Mouse (Mus musculus): ENCODE data around the gene Olfr902. TPM values are rescaled to one million over a fixed set of nuclear protein-coding genes. Genes with fewer than 3 reads are reported as not detected.
A peak's percentile ranks its signal among the peaks of the same experiment; 100 is the strongest.
"Not testable (repeated sequence)": the region's sequence is repeated elsewhere in the genome, so short reads cannot be mapped to it uniquely, and the experiment has no call there.

Olfr902 gene
- polyA plus RNA-seq (2014; fragmentation: Nextera tagmentation; extraction: Ambion mirVana), result not detected in 2 replicates

- WGBS, result 95% methylated on average over 5 of the region's 5 CpGs
- Histone ChIP-seq H3K4me2 (ENCODE audit: low read depth) (no peak within 1 kb of the TSS), H3K4me1 (ENCODE audit: control insufficient read depth, insufficient read depth, low read length) (no peaks in the 10 kb centered on the region), H3K4me3 (ENCODE audit: low read depth, low read length) (no peak within 1 kb of the TSS), H3K9me3 (ENCODE audit: control insufficient read depth, low read length) (no peaks in the 10 kb centered on the region), H3K9ac (ENCODE audit: low read length) (no peak within 1 kb of the TSS), H3K27ac (ENCODE audit: low read depth, low read length) (no peak within 1 kb of the TSS), H3K36me3 (ENCODE audit: control insufficient read depth, insufficient read depth, low read length) (no peaks in the 10 kb centered on the region), H3K27me3 (ENCODE audit: control insufficient read depth, insufficient read depth, low read length) (no peaks in the 10 kb centered on the region)
- ATAC-seq (ENCODE audit: insufficient read depth, low FRiP score, low TSS enrichment) (no peak), DNase-seq (ENCODE audit: low spot score) (no peak)
These were observed at the start of gene Olfr902 for GRCm38 (mm10) chr9:38447352-38447751. Olfr902 (plus strand) TSS chr9:38447652.

- 86% methylated on average over 1 of the region's 1 CpGs for WGBS
- Histone ChIP-seq H3K36me3 (ENCODE audit: control insufficient read depth, insufficient read depth, low read length) (no peaks in the 10 kb centered on the region), H3K9me3 (ENCODE audit: control insufficient read depth, low read length) (no peaks in the 10 kb centered on the region), H3K4me1 (ENCODE audit: control insufficient read depth, insufficient read depth, low read length) (no peaks in the 10 kb centered on the region), H3K27ac (ENCODE audit: low read depth, low read length) (no peak within 1 kb of the TSS), H3K4me2 (ENCODE audit: low read depth) (no peak within 1 kb of the TSS), H3K4me3 (ENCODE audit: low read depth, low read length) (no peak within 1 kb of the TSS), H3K9ac (ENCODE audit: low read length) (no peak within 1 kb of the TSS), H3K27me3 (ENCODE audit: control insufficient read depth, insufficient read depth, low read length) (no peaks in the 10 kb centered on the region)
- DNase-seq (ENCODE audit: low spot score) (no peak), ATAC-seq (ENCODE audit: insufficient read depth, low FRiP score, low TSS enrichment) (no peak)
These were observed 46.1 kb upstream of the Olfr902 start, which contains the start of gene Olfr147 for GRCm38 (mm10) chr9:38401398-38401797. Olfr147 (plus strand) TSS chr9:38401698.

- not testable (repeated sequence) for H3K9ac ChIP-seq (ENCODE audit: low read length); H3K27ac ChIP-seq (ENCODE audit: low read depth, low read length); ATAC-seq (ENCODE audit: insufficient read depth, low FRiP score, low TSS enrichment); DNase-seq (ENCODE audit: low spot score); H3K27me3 ChIP-seq (ENCODE audit: control insufficient read depth, insufficient read depth, low read length); H3K4me2 ChIP-seq (ENCODE audit: low read depth); H3K4me3 ChIP-seq (ENCODE audit: low read depth, low read length); H3K36me3 ChIP-seq (ENCODE audit: control insufficient read depth, insufficient read depth, low read length); H3K9me3 ChIP-seq (ENCODE audit: control insufficient read depth, low read length); H3K4me1 ChIP-seq (ENCODE audit: control insufficient read depth, insufficient read depth, low read length)
- WGBS, result 90% methylated on average over 3 of the region's 3 CpGs
These were observed 40.0 kb upstream of the Olfr902 start for GRCm38 (mm10) chr9:38407502-38407901.

GRCm38 (mm10) chr9:38413502-38413901 lies 34.0 kb upstream of the Olfr902 start:
- ATAC-seq (ENCODE audit: insufficient read depth, low FRiP score, low TSS enrichment), result not testable (repeated sequence)
- 93% methylated on average over 14 of the region's 14 CpGs for WGBS
- peak; percentile 12 for DNase-seq (ENCODE audit: low spot score)

GRCm38 (mm10) chr9:38423801-38424200 lies 23.7 kb upstream of the Olfr902 start:
- DNase-seq (ENCODE audit: low spot score), result no peak
- Histone ChIP-seq H3K36me3 (ENCODE audit: control insufficient read depth, insufficient read depth, low read length) (no peaks in the 10 kb centered on the region), H3K4me1 (ENCODE audit: control insufficient read depth, insufficient read depth, low read length) (no peaks in the 10 kb centered on the region), H3K27me3 (ENCODE audit: control insufficient read depth, insufficient read depth, low read length) (no peaks in the 10 kb centered on the region), H3K4me2 (ENCODE audit: low read depth) (no peak overlapping the region), H3K9ac (ENCODE audit: low read length) (no peak overlapping the region), H3K9me3 (ENCODE audit: control insufficient read depth, low read length) (no peaks in the 10 kb centered on the region), H3K4me3 (ENCODE audit: low read depth, low read length) (no peak overlapping the region), H3K27ac (ENCODE audit: low read depth, low read length) (no peak overlapping the region)
- ATAC-seq (ENCODE audit: insufficient read depth, low FRiP score, low TSS enrichment), result no peak

More at GRCm38 (mm10) chr9:38413502-38413901, 34.0 kb upstream of the Olfr902 start:
- not testable (repeated sequence) for H3K36me3 ChIP-seq (ENCODE audit: control insufficient read depth, insufficient read depth, low read length); H3K9me3 ChIP-seq (ENCODE audit: control insufficient read depth, low read length); H3K27ac ChIP-seq (ENCODE audit: low read depth, low read length); H3K9ac ChIP-seq (ENCODE audit: low read length); H3K4me2 ChIP-seq (ENCODE audit: low read depth); H3K4me3 ChIP-seq (ENCODE audit: low read depth, low read length); H3K27me3 ChIP-seq (ENCODE audit: control insufficient read depth, insufficient read depth, low read length); H3K4me1 ChIP-seq (ENCODE audit: control insufficient read depth, insufficient read depth, low read length)

GRCm38 (mm10) chr9:38427026-38427425 lies 20.4 kb upstream of the Olfr902 start:
- Histone ChIP-seq H3K27ac (ENCODE audit: low read depth, low read length) (no peak overlapping the region), H3K4me1 (ENCODE audit: control insufficient read depth, insufficient read depth, low read length) (no peaks in the 10 kb centered on the region), H3K4me3 (ENCODE audit: low read depth, low read length) (no peak overlapping the region), H3K9me3 (ENCODE audit: control insufficient read depth, low read length) (no peaks in the 10 kb centered on the region), H3K36me3 (ENCODE audit: control insufficient read depth, insufficient read depth, low read length) (no peaks in the 10 kb centered on the region), H3K27me3 (ENCODE audit: control insufficient read depth, insufficient read depth, low read length) (no peaks in the 10 kb centered on the region), H3K9ac (ENCODE audit: low read length) (no peak overlapping the region), H3K4me2 (ENCODE audit: low read depth) (no peak overlapping the region)
- no peak for ATAC-seq (ENCODE audit: insufficient read depth, low FRiP score, low TSS enrichment)
- no peak for DNase-seq (ENCODE audit: low spot score)
- 55% methylated on average over 1 of the region's 1 CpGs for WGBS

- H3K27me3 ChIP-seq (ENCODE audit: control insufficient read depth, insufficient read depth, low read length), result no peaks in the 10 kb centered on the region
- ATAC-seq (ENCODE audit: insufficient read depth, low FRiP score, low TSS enrichment) (no peak), DNase-seq (ENCODE audit: low spot score) (no peak)
These were observed 18.3 kb upstream of the Olfr902 start, which contains the start of gene Olfr901 for GRCm38 (mm10) chr9:38429155-38429554. Olfr901 (plus strand) TSS chr9:38429455.

GRCm38 (mm10) chr9:38462844-38463243 lies 15.4 kb downstream of the Olfr902 start, which contains the start of gene Olfr904:
Olfr904 (plus strand) TSS chr9:38463144.
- Histone ChIP-seq H3K4me2 (ENCODE audit: low read depth) (no peak within 1 kb of the TSS), H3K27me3 (ENCODE audit: control insufficient read depth, insufficient read depth, low read length) (no peaks in the 10 kb centered on the region), H3K9ac (ENCODE audit: low read length) (no peak within 1 kb of the TSS), H3K9me3 (ENCODE audit: control insufficient read depth, low read length) (no peaks in the 10 kb centered on the region), H3K27ac (ENCODE audit: low read depth, low read length) (no peak within 1 kb of the TSS), H3K4me3 (ENCODE audit: low read depth, low read length) (no peak within 1 kb of the TSS), H3K36me3 (ENCODE audit: control insufficient read depth, insufficient read depth, low read length) (no peaks in the 10 kb centered on the region), H3K4me1 (ENCODE audit: control insufficient read depth, insufficient read depth, low read length) (no peaks in the 10 kb centered on the region)
- no peak for ATAC-seq (ENCODE audit: insufficient read depth, low FRiP score, low TSS enrichment)
- no peak for DNase-seq (ENCODE audit: low spot score)

More at GRCm38 (mm10) chr9:38429155-38429554, 18.3 kb upstream of the Olfr902 start, which contains the start of gene Olfr901:
- no peak within 1 kb of the TSS for H3K27ac ChIP-seq (ENCODE audit: low read depth, low read length)
- no peaks in the 10 kb centered on the region for H3K4me1 ChIP-seq (ENCODE audit: control insufficient read depth, insufficient read depth, low read length)
- no peak within 1 kb of the TSS for H3K4me3 ChIP-seq (ENCODE audit: low read depth, low read length)
- no peaks in the 10 kb centered on the region for H3K9me3 ChIP-seq (ENCODE audit: control insufficient read depth, low read length)
- WGBS, result 90% methylated on average over 1 of the region's 1 CpGs
- H3K4me2 ChIP-seq (ENCODE audit: low read depth), result no peak within 1 kb of the TSS
- no peaks in the 10 kb centered on the region for H3K36me3 ChIP-seq (ENCODE audit: control insufficient read depth, insufficient read depth, low read length)
- H3K9ac ChIP-seq (ENCODE audit: low read length), result no peak within 1 kb of the TSS

- Histone ChIP-seq H3K27me3 (ENCODE audit: control insufficient read depth, insufficient read depth, low read length) (no peaks in the 10 kb centered on the region), H3K9me3 (ENCODE audit: control insufficient read depth, low read length) (no peaks in the 10 kb centered on the region), H3K4me2 (ENCODE audit: low read depth) (no peak within 1 kb of the TSS), H3K9ac (ENCODE audit: low read length) (no peak within 1 kb of the TSS), H3K4me3 (ENCODE audit: low read depth, low read length) (no peak within 1 kb of the TSS), H3K4me1 (ENCODE audit: control insufficient read depth, insufficient read depth, low read length) (no peaks in the 10 kb centered on the region), H3K36me3 (ENCODE audit: control insufficient read depth, insufficient read depth, low read length) (no peaks in the 10 kb centered on the region), H3K27ac (ENCODE audit: low read depth, low read length) (no peak within 1 kb of the TSS)
- ATAC-seq (ENCODE audit: insufficient read depth, low FRiP score, low TSS enrichment), result no peak
- DNase-seq (ENCODE audit: low spot score), result no peak
These were observed 23.4 kb downstream of the Olfr902 start, which contains the start of gene Olfr905 for GRCm38 (mm10) chr9:38470807-38471206. Olfr905 (plus strand) TSS chr9:38471107.
